Comparison of ENCODE assay signal across 8 mouse cellular contexts in genomic region chr19:10895708-10896107, GRCm38 (mm10). TPM values are rescaled to one million over a fixed set of nuclear protein-coding genes. Genes with fewer than 3 reads are reported as not detected.
A peak's percentile ranks its signal among the peaks of the same experiment; 100 is the strongest.
DNase-seq lines count a peak whose midpoint lies in the region; ATAC-seq and TF ChIP-seq lines count a peak whose summit lies in the region.

No protein-coding gene starts in this region.

- peak overlapping the region; percentile 91 for H3K4me2 ChIP-seq in hindbrain, embryonic 14.5 days (replicated peaks)
- peak overlapping the region; percentile 93 for H3K4me2 ChIP-seq in midbrain, embryonic 16.5 days (ENCODE audit: low read length)

- peaks cover 18% of the 10 kb centered on the region for H3K36me3 ChIP-seq in spleen, adult 2 months (ENCODE audit: control insufficient read depth, insufficient read depth, low read length)
- peaks cover 31% of the 10 kb centered on the region for H3K36me3 ChIP-seq in hindbrain, embryonic 14.5 days (replicated peaks; ENCODE audit: control insufficient read depth, insufficient read depth)
- H3K36me3 ChIP-seq in midbrain, embryonic 16.5 days (ENCODE audit: control insufficient read depth, insufficient read depth, low read length) = peaks cover 24% of the 10 kb centered on the region

- ATAC-seq in hindbrain, embryonic 14.5 days (ENCODE audit: low FRiP score) = no peak
- ATAC-seq in midbrain, embryonic 16.5 days = peak; percentile 11; the same call in 1 of the 2 replicates

- H3K4me1 ChIP-seq in spleen, adult 2 months (ENCODE audit: control insufficient read depth, insufficient read depth, insufficient read length) = peaks cover 3% of the 10 kb centered on the region
- H3K4me1 ChIP-seq in hindbrain, embryonic 14.5 days (replicated peaks; ENCODE audit: control insufficient read depth, insufficient read depth, low read length) = peaks cover 17% of the 10 kb centered on the region
- H3K4me1 ChIP-seq in midbrain, embryonic 16.5 days (ENCODE audit: control insufficient read depth, insufficient read depth, low read length) = peaks cover 14% of the 10 kb centered on the region

- no peaks in the 10 kb centered on the region for H3K27me3 ChIP-seq in spleen, adult 2 months (ENCODE audit: control insufficient read depth, insufficient read depth, low read length)
- no peaks in the 10 kb centered on the region for H3K27me3 ChIP-seq in hindbrain, embryonic 14.5 days (ENCODE audit: control insufficient read depth, insufficient read depth, low read length)
- no peaks in the 10 kb centered on the region for H3K27me3 ChIP-seq in midbrain, embryonic 16.5 days (ENCODE audit: control insufficient read depth, insufficient read depth, low read depth, low read length)

- peak overlapping the region; percentile 87 for H3K27ac ChIP-seq in spleen, adult 2 months (ENCODE audit: insufficient read depth, low read length)
- H3K27ac ChIP-seq in hindbrain, embryonic 14.5 days = peak overlapping the region; percentile 91
- peak overlapping the region; percentile 91 for H3K27ac ChIP-seq in midbrain, embryonic 16.5 days (ENCODE audit: low read length)

- no peaks in the 10 kb centered on the region for H3K9me3 ChIP-seq in hindbrain, embryonic 14.5 days (ENCODE audit: control insufficient read depth, low read length)
- H3K9me3 ChIP-seq in midbrain, embryonic 16.5 days (replicated peaks; ENCODE audit: control insufficient read depth, low read length, poor library complexity, severe bottlenecking) = no peaks in the 10 kb centered on the region

- WGBS in spleen, adult 2 months = 1% methylated on average over 16 of the region's 16 CpGs
- 1% methylated on average over 16 of the region's 16 CpGs for WGBS in hindbrain, embryonic 14.5 days
- WGBS in midbrain, embryonic 16.5 days = 3% methylated on average over 16 of the region's 16 CpGs

- peak overlapping the region; percentile 97 for H3K4me3 ChIP-seq in spleen, adult 2 months (ENCODE audit: extremely low read depth, insufficient read depth, insufficient read length)
- H3K4me3 ChIP-seq in hindbrain, embryonic 14.5 days (replicated peaks; ENCODE audit: low read length) = peak overlapping the region; percentile 84
- peak overlapping the region; percentile 89 for H3K4me3 ChIP-seq in midbrain, embryonic 16.5 days (ENCODE audit: low read depth, low read length)

- no peak for TF ChIP-seq POLR2A in spleen, adult 2 months (IDR thresholded peaks at IDR 0.05; ENCODE audit: low read depth, low read length)

- no peak for TF ChIP-seq CTCF in spleen, adult 2 months (IDR thresholded peaks at IDR 0.05; ENCODE audit: extremely low read depth, insufficient read depth, insufficient read length, insufficient replicate concordance)

- peak overlapping the region; percentile 84 for H3K9ac ChIP-seq in hindbrain, embryonic 14.5 days
- peak overlapping the region; percentile 93 for H3K9ac ChIP-seq in midbrain, embryonic 16.5 days (ENCODE audit: low read depth, low read length)

- peak; percentile 64 for DNase-seq in adrenal gland, postnatal 14 days
- DNase-seq in adrenal gland, postnatal 4 days (ENCODE audit: low spot score in 2 of 2) = no peak
- DNase-seq in spleen, adult 2 months (ENCODE audit: low read depth in 1 of 2, low spot score in 2 of 2) = no peak
- DNase-seq in spleen, postnatal 4 days (ENCODE audit: low spot score in 2 of 2) = no peak
- no peak for DNase-seq in hindbrain, embryonic 14.5 days (ENCODE audit: low spot score)
- DNase-seq in left cerebral cortex, adult 18-20 months (ENCODE audit: low spot score in 2 of 2) = no peak
- no peak for DNase-seq in right cerebral cortex, adult 2 months (ENCODE audit: low spot score in 2 of 2)

RNA-seq across cellular contexts. Expression of gene Prpf19, which starts 0.7 kb away (rescaled TPM):
- total RNA-seq in adrenal gland, postnatal 14 days (2021) = 125 and 126 TPM in 2 replicates
- 100 to 1,000 TPM; 253 to 266 TPM for total RNA-seq in adrenal gland, postnatal 4 days (2021)
- 146 and 181 TPM in 2 replicates for polyA plus RNA-seq in spleen, adult 2 months (2012; rRNA removed)
- polyA plus RNA-seq in hindbrain, embryonic 14.5 days (2014; fragmentation: Nextera tagmentation; extraction: Ambion mirVana) = 33.4 and 41.5 TPM in 2 replicates
- polyA plus RNA-seq in midbrain, embryonic 16.5 days (2015; fragmentation: Nextera tagmentation; extraction: Ambion mirVana) = 38.9 and 40.1 TPM in 2 replicates
- 100 to 1,000 TPM; 207 to 211 TPM for total RNA-seq in left cerebral cortex, adult 18-20 months (2021)

RNA-seq across cellular contexts. Expression of gene Tmem109, which starts 13.9 kb away (rescaled TPM):
- 92.7 and 101 TPM in 2 replicates for total RNA-seq in adrenal gland, postnatal 14 days (2021)
- total RNA-seq in adrenal gland, postnatal 4 days (2021) = 10 to 100 TPM; 91.3 to 93.3 TPM
- 45.8 and 47.9 TPM in 2 replicates for polyA plus RNA-seq in spleen, adult 2 months (2012; rRNA removed)
- polyA plus RNA-seq in hindbrain, embryonic 14.5 days (2014; fragmentation: Nextera tagmentation; extraction: Ambion mirVana) = 37.0 and 44.8 TPM in 2 replicates
- 47.0 TPM in 2 replicates for polyA plus RNA-seq in midbrain, embryonic 16.5 days (2015; fragmentation: Nextera tagmentation; extraction: Ambion mirVana)
- total RNA-seq in left cerebral cortex, adult 18-20 months (2021) = 10 to 100 TPM; 47.7 to 55.1 TPM

RNA-seq across cellular contexts. Expression of gene Zp1, which starts 24.7 kb away (rescaled TPM):
- total RNA-seq in adrenal gland, postnatal 14 days (2021) = not detected in 2 replicates
- total RNA-seq in adrenal gland, postnatal 4 days (2021) = not detected
- 0.04 TPM in 2 replicates for polyA plus RNA-seq in spleen, adult 2 months (2012; rRNA removed)
- polyA plus RNA-seq in hindbrain, embryonic 14.5 days (2014; fragmentation: Nextera tagmentation; extraction: Ambion mirVana) = 0.30 and 0.47 TPM in 2 replicates
- polyA plus RNA-seq in midbrain, embryonic 16.5 days (2015; fragmentation: Nextera tagmentation; extraction: Ambion mirVana) = 0.58 and 0.89 TPM in 2 replicates
- not detected for total RNA-seq in left cerebral cortex, adult 18-20 months (2021)

RNA-seq across cellular contexts. Expression of gene Tmem132a, which starts 26.0 kb away (rescaled TPM):
- total RNA-seq in adrenal gland, postnatal 14 days (2021) = 19.6 and 20.2 TPM in 2 replicates
- total RNA-seq in adrenal gland, postnatal 4 days (2021) = 10 to 100 TPM; 40.7 to 48.1 TPM
- 4.9 TPM in 2 replicates for polyA plus RNA-seq in spleen, adult 2 months (2012; rRNA removed)
- 154 and 160 TPM in 2 replicates for polyA plus RNA-seq in hindbrain, embryonic 14.5 days (2014; fragmentation: Nextera tagmentation; extraction: Ambion mirVana)
- polyA plus RNA-seq in midbrain, embryonic 16.5 days (2015; fragmentation: Nextera tagmentation; extraction: Ambion mirVana) = 242 and 267 TPM in 2 replicates
- 100 to 1,000 TPM; 233 to 258 TPM for total RNA-seq in left cerebral cortex, adult 18-20 months (2021)

RNA-seq across cellular contexts. Expression of gene Ptgdr2, which starts 41.3 kb away (rescaled TPM):
- not detected in 2 replicates for total RNA-seq in adrenal gland, postnatal 14 days (2021)
- total RNA-seq in adrenal gland, postnatal 4 days (2021) = under 1 TPM in 1 of 2 experiments, not detected in 1; 0.23 TPM
- 0.54 and 0.82 TPM in 2 replicates for polyA plus RNA-seq in spleen, adult 2 months (2012; rRNA removed)
- polyA plus RNA-seq in hindbrain, embryonic 14.5 days (2014; fragmentation: Nextera tagmentation; extraction: Ambion mirVana) = 0.23 and 0.24 TPM in 2 replicates
- 0.09 and 0.14 TPM in 2 replicates for polyA plus RNA-seq in midbrain, embryonic 16.5 days (2015; fragmentation: Nextera tagmentation; extraction: Ambion mirVana)
- total RNA-seq in left cerebral cortex, adult 18-20 months (2021) = under 1 TPM in 1 of 2 experiments, not detected in 1; 0.23 TPM
